Mouse (Mus musculus): ENCODE measurements at regions not wholly inside any gene's neighbourhood (a gene's known extent, or its start where the extent isn't known, plus 50 kb on each side); places are given as distances from the start of the nearest gene placed in this dataset.

DNA sequence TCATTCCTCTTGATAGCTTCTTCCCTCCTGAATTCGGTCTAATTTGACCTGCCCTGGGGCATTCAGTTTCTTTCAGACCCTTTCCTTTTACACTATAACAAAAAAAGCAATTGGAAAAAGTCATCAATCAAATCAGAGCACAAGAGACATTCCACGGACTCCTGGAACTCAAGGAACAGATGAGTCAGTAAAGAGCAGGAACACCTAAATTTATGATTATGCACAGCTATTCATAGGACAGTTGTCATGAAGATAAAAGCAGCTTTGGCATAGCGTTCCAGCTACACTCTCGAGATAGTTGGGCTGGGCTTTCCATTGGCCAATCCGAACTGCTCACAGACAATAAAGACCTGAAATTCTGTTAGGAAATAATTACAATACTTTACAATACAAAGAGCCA, 2348.4 kb upstream of the Gm7489 start:
- TF ChIP-seq CTCF (IDR thresholded peaks at IDR 0.05; ENCODE audit: low read depth) = no peak
- DNase-seq (ENCODE audit: low spot score) = no peak
- no peak overlapping the region for H3K27ac ChIP-seq
- no peak overlapping the region for H3K4me2 ChIP-seq (ENCODE audit: low read length)
- 34% methylated on average over 5 of the region's 5 CpGs for WGBS
- H3K4me3 ChIP-seq (replicated peaks; ENCODE audit: low read depth, low read length) = no peak overlapping the region
- no peak; the same call in 1 of the 2 replicates for ATAC-seq (replicated peaks; ENCODE audit: low FRiP score, low read depth)
- no peaks in the 10 kb centered on the region for H3K4me1 ChIP-seq (replicated peaks; ENCODE audit: insufficient read depth, low read length)
- no peaks in the 10 kb centered on the region for H3K27me3 ChIP-seq (ENCODE audit: insufficient read depth, low read length)
- H3K9me3 ChIP-seq (replicated peaks; ENCODE audit: low read length) = no peaks in the 10 kb centered on the region
- no peak overlapping the region for H3K9ac ChIP-seq (ENCODE audit: low read depth, low read length)
- H3K36me3 ChIP-seq (ENCODE audit: insufficient read depth, low read length) = no peaks in the 10 kb centered on the region

DNA sequence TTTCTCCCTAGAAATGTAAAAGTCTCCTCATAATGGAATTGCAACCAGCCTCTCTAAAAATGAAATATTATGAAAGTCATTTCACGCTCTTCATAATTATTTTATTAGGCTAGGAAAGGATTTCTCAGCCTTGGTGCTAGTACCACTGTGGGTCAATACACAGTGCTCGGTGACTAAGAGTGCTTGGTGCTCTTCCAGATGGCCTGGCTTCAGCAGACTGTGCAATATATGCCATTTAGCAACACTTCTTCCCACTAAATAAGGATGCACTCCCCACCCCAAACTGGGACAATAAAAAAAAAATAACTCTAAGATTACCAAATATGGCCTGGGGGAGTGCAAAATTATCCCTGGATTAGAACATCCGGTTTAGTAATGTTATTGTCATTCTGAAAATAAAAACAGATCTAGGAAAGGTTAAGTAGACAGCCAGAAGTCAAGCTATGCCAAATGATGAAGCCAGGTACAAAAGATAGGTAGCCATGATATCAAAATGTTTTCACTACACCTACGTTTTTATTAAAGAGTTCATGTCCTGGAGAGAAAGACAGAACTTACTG, 2333.4 kb upstream of the Gm7489 start:
- DNase-seq (ENCODE audit: low spot score) (no peak), ATAC-seq (replicated peaks; ENCODE audit: low FRiP score, low read depth) (no peak)
- TF ChIP-seq CTCF (IDR thresholded peaks at IDR 0.05; ENCODE audit: low read depth) = no peak
- Histone ChIP-seq H3K9me3 (replicated peaks; ENCODE audit: low read length) (no peaks in the 10 kb centered on the region), H3K27me3 (ENCODE audit: insufficient read depth, low read length) (no peaks in the 10 kb centered on the region), H3K27ac (no peak overlapping the region), H3K4me2 (ENCODE audit: low read length) (no peak overlapping the region), H3K4me3 (replicated peaks; ENCODE audit: low read depth, low read length) (no peak overlapping the region), H3K9ac (ENCODE audit: low read depth, low read length) (no peak overlapping the region), H3K36me3 (ENCODE audit: insufficient read depth, low read length) (no peaks in the 10 kb centered on the region), H3K4me1 (replicated peaks; ENCODE audit: insufficient read depth, low read length) (no peaks in the 10 kb centered on the region)
- 81% methylated on average over 4 of the region's 4 CpGs for WGBS

DNA sequence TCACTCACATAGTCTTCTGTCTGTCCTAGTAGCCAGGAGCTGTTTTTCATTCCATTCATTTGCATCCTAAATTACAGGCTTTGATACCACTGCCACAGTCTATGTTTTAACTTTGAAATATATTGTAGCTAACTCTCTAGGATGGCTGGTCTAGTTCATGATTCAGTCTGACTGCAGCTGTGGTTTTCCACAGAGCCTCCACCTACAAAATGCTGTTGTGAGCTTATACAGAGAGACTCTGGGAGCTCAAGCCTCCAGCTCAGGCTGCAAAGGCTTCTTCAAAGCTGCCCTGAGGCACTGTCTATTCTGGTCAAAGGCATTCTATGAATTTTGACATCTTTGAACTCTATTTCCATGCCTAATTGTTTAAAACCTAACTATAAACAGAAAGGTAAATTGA, 2326.5 kb upstream of the Gm7489 start:
- Histone ChIP-seq H3K27ac (no peak overlapping the region), H3K4me1 (replicated peaks; ENCODE audit: insufficient read depth, low read length) (no peaks in the 10 kb centered on the region), H3K9me3 (replicated peaks; ENCODE audit: low read length) (no peaks in the 10 kb centered on the region), H3K27me3 (ENCODE audit: insufficient read depth, low read length) (no peaks in the 10 kb centered on the region), H3K4me3 (replicated peaks; ENCODE audit: low read depth, low read length) (no peak overlapping the region), H3K36me3 (ENCODE audit: insufficient read depth, low read length) (no peaks in the 10 kb centered on the region), H3K9ac (ENCODE audit: low read depth, low read length) (no peak overlapping the region), H3K4me2 (ENCODE audit: low read length) (no peak overlapping the region)
- no peak for DNase-seq (ENCODE audit: low spot score)
- no peak for ATAC-seq (replicated peaks; ENCODE audit: low FRiP score, low read depth)
- no peak for TF ChIP-seq CTCF (IDR thresholded peaks at IDR 0.05; ENCODE audit: low read depth)

DNA sequence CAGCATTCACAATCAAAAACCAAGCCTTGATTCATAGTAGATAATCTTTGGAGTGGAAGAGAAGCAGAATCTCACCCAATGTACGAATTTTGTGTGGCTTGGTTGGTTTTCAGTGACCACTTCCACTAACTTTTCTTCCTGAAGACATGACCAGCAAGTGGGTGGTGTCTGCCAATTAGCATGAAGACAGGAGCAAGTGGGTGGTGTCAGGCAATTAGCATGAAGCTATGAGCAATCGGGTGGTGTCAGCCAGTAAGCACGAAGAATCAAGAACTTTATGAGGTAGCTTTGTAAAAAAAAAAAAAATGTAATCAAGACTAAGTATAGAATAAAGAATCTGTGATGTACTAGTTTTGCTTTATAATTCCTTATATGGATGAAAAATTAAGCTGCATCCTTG, 2319.2 kb upstream of the Gm7489 start:
- WGBS = 67% methylated on average over 3 of the region's 3 CpGs
- no peak for TF ChIP-seq CTCF (IDR thresholded peaks at IDR 0.05; ENCODE audit: low read depth)

DNA sequence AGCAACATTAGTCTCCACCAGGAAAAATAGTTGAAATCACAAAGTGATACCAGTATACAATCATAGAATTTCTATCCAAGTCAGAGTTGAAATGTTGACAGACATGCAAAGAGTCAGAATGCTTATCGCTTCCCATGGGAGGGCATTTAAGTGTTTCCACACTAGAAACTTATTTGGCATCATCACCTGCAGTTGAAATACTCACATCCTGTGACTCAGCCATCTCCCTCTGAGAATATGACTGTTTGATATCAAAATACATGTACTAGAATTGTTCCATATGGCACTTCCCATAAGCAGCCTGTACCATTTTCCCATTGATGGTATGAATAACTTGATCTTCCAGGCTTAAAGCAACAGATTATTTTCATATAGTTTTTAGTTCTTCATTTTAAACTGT, 2314.1 kb upstream of the Gm7489 start:
- no peak overlapping the region for H3K4me2 ChIP-seq (ENCODE audit: low read length)
- H3K9ac ChIP-seq (ENCODE audit: low read depth, low read length) = no peak overlapping the region
- no peak for TF ChIP-seq CTCF (IDR thresholded peaks at IDR 0.05; ENCODE audit: low read depth)
- H3K27me3 ChIP-seq (ENCODE audit: insufficient read depth, low read length) = no peaks in the 10 kb centered on the region
- DNase-seq (ENCODE audit: low spot score) (no peak), ATAC-seq (replicated peaks; ENCODE audit: low FRiP score, low read depth) (no peak)
- H3K36me3 ChIP-seq (ENCODE audit: insufficient read depth, low read length) = no peaks in the 10 kb centered on the region
- no peak overlapping the region for H3K27ac ChIP-seq
- H3K9me3 ChIP-seq (replicated peaks; ENCODE audit: low read length) = no peaks in the 10 kb centered on the region
- no peak overlapping the region for H3K4me3 ChIP-seq (replicated peaks; ENCODE audit: low read depth, low read length)
- no peaks in the 10 kb centered on the region for H3K4me1 ChIP-seq (replicated peaks; ENCODE audit: insufficient read depth, low read length)
- 92% methylated on average over 1 of the region's 1 CpGs for WGBS

More for the DNA sequence above, 2319.2 kb upstream of the Gm7489 start:
- no peaks in the 10 kb centered on the region for H3K27me3 ChIP-seq (ENCODE audit: insufficient read depth, low read length)
- ATAC-seq (replicated peaks; ENCODE audit: low FRiP score, low read depth) (no peak), DNase-seq (ENCODE audit: low spot score) (no peak)
- no peak overlapping the region for H3K27ac ChIP-seq
- no peak overlapping the region for H3K4me3 ChIP-seq (replicated peaks; ENCODE audit: low read depth, low read length)
- H3K9ac ChIP-seq (ENCODE audit: low read depth, low read length) = no peak overlapping the region
- H3K4me2 ChIP-seq (ENCODE audit: low read length) = no peak overlapping the region
- no peaks in the 10 kb centered on the region for H3K4me1 ChIP-seq (replicated peaks; ENCODE audit: insufficient read depth, low read length)
- H3K36me3 ChIP-seq (ENCODE audit: insufficient read depth, low read length) = no peaks in the 10 kb centered on the region
- H3K9me3 ChIP-seq (replicated peaks; ENCODE audit: low read length) = no peaks in the 10 kb centered on the region

DNA sequence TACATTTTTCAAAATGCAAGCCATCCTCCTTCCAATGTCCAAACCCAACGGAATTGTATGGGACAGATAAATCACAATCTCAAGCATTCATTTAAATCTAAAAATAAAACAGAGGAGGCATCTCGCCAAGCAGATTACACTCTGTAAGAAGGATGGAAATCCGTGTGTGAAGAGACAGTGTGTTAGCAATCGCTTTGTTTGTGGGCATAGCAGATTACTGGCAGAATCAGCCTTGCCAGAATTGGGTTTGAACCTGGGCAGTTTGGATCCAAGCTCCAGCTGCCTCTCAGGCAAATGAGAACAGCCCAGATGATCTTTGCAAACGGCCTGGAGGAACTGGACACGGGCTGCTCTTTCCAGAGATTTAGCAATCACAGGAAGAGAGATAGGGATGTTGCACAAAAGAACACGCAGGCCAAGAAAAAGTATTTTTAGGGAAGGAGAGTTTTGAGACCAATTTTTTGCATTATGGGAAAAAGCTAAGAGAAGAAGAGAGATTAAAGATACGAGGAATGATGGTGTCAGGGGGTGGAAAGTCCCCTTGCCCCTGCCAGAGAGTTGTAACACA, 2310.1 kb upstream of the Gm7489 start:
- ATAC-seq (replicated peaks; ENCODE audit: low FRiP score, low read depth) (no peak), DNase-seq (ENCODE audit: low spot score) (no peak)
- Histone ChIP-seq H3K9me3 (replicated peaks; ENCODE audit: low read length) (no peaks in the 10 kb centered on the region), H3K27ac (no peak overlapping the region), H3K9ac (ENCODE audit: low read depth, low read length) (no peak overlapping the region), H3K36me3 (ENCODE audit: insufficient read depth, low read length) (no peaks in the 10 kb centered on the region), H3K4me2 (ENCODE audit: low read length) (no peak overlapping the region), H3K4me1 (replicated peaks; ENCODE audit: insufficient read depth, low read length) (no peaks in the 10 kb centered on the region), H3K4me3 (replicated peaks; ENCODE audit: low read depth, low read length) (no peak overlapping the region), H3K27me3 (ENCODE audit: insufficient read depth, low read length) (no peaks in the 10 kb centered on the region)
- no peak for TF ChIP-seq CTCF (IDR thresholded peaks at IDR 0.05; ENCODE audit: low read depth)
- 67% methylated on average over 8 of the region's 8 CpGs for WGBS

DNA sequence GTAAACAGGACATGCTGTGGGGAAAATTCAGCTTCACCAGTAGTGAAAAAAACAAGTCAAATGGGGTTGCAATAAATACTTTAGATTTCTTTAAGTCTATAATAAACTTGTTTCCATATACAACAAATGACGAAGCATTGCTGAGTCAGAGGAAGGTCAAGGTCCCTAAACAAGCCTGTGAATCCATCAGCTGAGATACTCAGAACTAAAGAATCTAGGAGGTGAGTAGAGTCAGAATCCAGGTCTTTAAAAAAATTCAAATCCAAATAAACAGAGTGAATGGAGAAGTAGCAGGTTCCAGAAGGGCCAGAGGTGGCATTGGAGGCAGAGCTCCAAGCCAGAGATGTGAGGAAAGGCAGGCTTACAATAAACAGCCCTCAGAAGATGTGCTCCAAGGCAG, 2301.1 kb upstream of the Gm7489 start:
- DNase-seq (ENCODE audit: low spot score) (no peak), ATAC-seq (replicated peaks; ENCODE audit: low FRiP score, low read depth) (no peak)
- Histone ChIP-seq H3K4me1 (replicated peaks; ENCODE audit: insufficient read depth, low read length) (no peaks in the 10 kb centered on the region), H3K27ac (no peak overlapping the region), H3K27me3 (ENCODE audit: insufficient read depth, low read length) (no peaks in the 10 kb centered on the region), H3K9me3 (replicated peaks; ENCODE audit: low read length) (no peaks in the 10 kb centered on the region), H3K4me2 (ENCODE audit: low read length) (no peak overlapping the region), H3K4me3 (replicated peaks; ENCODE audit: low read depth, low read length) (no peak overlapping the region), H3K9ac (ENCODE audit: low read depth, low read length) (no peak overlapping the region), H3K36me3 (ENCODE audit: insufficient read depth, low read length) (no peaks in the 10 kb centered on the region)
- 61% methylated on average over 1 of the region's 1 CpGs for WGBS
- no peak for TF ChIP-seq CTCF (IDR thresholded peaks at IDR 0.05; ENCODE audit: low read depth)
